Mouse (Mus musculus): ENCODE results near the gene Comt. TPM values are rescaled to one million over a fixed set of nuclear protein-coding genes. Genes with fewer than 3 reads are reported as not detected.

The Comt gene
- total RNA-seq, 2 experiments from 2014 or later: 78.2 to 82.4 TPM

GRCm38 (mm10) chr16:18362948-18363347, 63.7 kb downstream of the Comt start:
- no peak for DNase-seq (ENCODE audit: low spot score in 2 of 2)

DNA sequence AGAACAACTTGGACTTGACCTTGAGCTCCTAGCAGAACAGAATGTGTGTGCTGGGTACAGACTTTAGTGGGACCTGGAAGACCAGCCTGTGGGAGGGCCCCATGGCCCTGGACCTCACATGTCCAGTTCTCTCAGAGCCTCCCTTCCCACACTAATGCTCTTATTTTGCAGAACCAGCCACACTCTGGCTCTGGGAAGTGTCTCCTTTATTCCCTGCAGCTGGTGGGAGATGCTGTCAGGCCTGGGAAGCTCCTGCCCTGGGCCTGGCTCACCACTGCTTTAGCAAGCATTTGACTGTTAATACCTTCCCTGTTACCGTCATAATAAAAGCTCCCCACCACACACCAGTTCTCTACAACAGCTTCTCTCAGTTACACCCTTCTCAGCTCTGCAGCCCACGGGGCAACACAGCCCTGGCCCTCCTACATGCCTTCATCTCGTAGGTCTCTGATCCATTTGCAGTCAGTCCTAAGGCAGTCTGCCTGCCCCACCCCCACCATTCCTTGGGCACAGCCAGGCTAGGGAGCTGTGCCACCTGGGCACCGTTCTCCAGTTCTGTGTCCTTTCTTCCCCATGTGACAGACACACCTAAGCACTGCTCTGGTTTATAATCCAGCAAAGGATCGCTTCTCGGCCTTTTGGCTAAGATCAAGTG, 66.4 kb downstream of the Comt start:
- DNase-seq (ENCODE audit: low spot score in 2 of 2): no peak

DNA sequence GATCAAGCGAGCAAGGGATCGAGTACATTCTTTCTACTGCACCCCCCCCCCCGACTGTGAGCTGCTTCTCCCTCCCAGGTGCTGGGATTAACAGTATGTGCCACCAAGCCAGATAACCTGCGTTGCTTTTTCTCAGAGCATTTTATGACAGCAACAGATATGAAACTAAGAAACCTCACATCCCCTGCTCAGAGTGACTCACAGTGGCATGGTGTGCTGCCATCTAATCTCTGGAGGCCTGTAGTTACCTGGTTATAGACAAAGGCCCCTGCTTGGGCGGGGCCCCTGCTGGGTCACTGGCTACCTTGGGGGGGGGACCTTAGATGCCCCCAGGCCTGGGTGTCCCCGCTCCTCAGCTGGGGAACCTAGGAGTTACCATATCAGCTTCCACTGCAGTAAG, 68.7 kb downstream of the Comt start:
- no peak for DNase-seq (ENCODE audit: low spot score in 2 of 2)

DNA sequence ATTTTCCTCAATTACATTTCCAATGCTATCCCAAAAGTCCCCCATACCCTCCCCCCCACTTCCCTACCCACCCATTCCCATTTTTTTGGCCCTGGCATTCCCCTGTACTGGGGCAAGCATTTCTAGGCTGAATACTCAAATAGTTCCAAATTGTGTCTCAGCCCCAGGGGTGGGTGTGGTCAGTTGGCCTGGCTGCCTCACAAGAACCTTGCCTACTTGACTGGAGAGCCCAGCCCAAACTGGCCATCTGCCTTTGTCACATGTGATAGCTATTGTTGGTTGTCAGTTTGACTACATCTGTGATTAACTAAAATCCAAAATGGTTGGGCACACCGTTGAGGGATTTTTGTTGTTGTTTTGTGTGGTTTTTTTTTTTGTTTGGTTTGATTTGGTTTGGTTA, 69.7 kb downstream of the Comt start:
- DNase-seq (ENCODE audit: low spot score in 2 of 2): no peak

Small RNA genes within 50 kb of the gene (microRNA-seq; reads per million reads assigned to microRNA genes)
- 0 reads per million in 2 experiments for gene Gm26219

Other genes starting within 250 kb of the Comt start
- not detected for gene Ccdc188, start 209.0 kb downstream of the Comt start, total RNA-seq (2021)
- 10 to 100 TPM; 69.4 to 75.9 TPM for gene Zdhhc8, start 191.7 kb downstream of the Comt start, total RNA-seq (2021)
- 10 to 100 TPM; 50.7 to 53.0 TPM for gene Trmt2a, start 178.2 kb downstream of the Comt start, total RNA-seq (2021)
- 10 to 100 TPM; 88.9 to 95.6 TPM for gene Ranbp1, start 178.1 kb downstream of the Comt start, total RNA-seq (2021)
- not detected for gene Gm49776, start 168.5 kb downstream of the Comt start, total RNA-seq (2021)
- gene Dgcr8, start 137.6 kb downstream of the Comt start, total RNA-seq (2021): 10 to 100 TPM; 35.7 to 43.0 TPM
- 100 to 1,000 TPM; 102 to 116 TPM for gene Tango2, start 78.7 kb downstream of the Comt start, total RNA-seq (2021)
- gene Arvcf, start 78.7 kb downstream of the Comt start, total RNA-seq (2021): 10 to 100 TPM; 33.2 to 38.6 TPM
- 10 to 100 TPM; 15.3 to 22.4 TPM for gene Txnrd2, start 468 bp downstream of the Comt start, total RNA-seq (2021)
- gene Gnb1l, start 71.9 kb upstream of the Comt start, total RNA-seq (2021): 1 to 10 TPM; 6.3 to 6.9 TPM
- 1 to 10 TPM; 9.2 to 9.7 TPM for gene Rtl10, start 72.0 kb upstream of the Comt start, total RNA-seq (2021)
- 1 to 10 TPM; 1.6 to 2.4 TPM for gene Tbx1, start 163.8 kb upstream of the Comt start, total RNA-seq (2021)
- gene Gp1bb, start 195.6 kb upstream of the Comt start, total RNA-seq (2021): under 1 TPM in 1 of 2 experiments, not detected in 1; 0.97 TPM
- gene Gm49601, start 199.6 kb upstream of the Comt start, total RNA-seq (2021): 100 to 1,000 TPM; 173 to 179 TPM
- 100 to 1,000 TPM; 549 to 589 TPM for gene Sept5, start 203.1 kb upstream of the Comt start, total RNA-seq (2021)

Data from layer of hippocampus, adult 18-20 months (tissue).